Mouse (Mus musculus): ENCODE data around the gene Zfp90. TPM values are rescaled to one million over a fixed set of nuclear protein-coding genes. Genes with fewer than 3 reads are reported as not detected.

The Zfp90 gene
- 3.6 TPM for polyA plus RNA-seq (2014; fragmentation: Illumina TruSeq; extraction: RNeasy Lipid Tissue Mini Kit (QIAGEN cat#74804); ENCODE audit: low read depth, low replicate concordance)

DNA sequence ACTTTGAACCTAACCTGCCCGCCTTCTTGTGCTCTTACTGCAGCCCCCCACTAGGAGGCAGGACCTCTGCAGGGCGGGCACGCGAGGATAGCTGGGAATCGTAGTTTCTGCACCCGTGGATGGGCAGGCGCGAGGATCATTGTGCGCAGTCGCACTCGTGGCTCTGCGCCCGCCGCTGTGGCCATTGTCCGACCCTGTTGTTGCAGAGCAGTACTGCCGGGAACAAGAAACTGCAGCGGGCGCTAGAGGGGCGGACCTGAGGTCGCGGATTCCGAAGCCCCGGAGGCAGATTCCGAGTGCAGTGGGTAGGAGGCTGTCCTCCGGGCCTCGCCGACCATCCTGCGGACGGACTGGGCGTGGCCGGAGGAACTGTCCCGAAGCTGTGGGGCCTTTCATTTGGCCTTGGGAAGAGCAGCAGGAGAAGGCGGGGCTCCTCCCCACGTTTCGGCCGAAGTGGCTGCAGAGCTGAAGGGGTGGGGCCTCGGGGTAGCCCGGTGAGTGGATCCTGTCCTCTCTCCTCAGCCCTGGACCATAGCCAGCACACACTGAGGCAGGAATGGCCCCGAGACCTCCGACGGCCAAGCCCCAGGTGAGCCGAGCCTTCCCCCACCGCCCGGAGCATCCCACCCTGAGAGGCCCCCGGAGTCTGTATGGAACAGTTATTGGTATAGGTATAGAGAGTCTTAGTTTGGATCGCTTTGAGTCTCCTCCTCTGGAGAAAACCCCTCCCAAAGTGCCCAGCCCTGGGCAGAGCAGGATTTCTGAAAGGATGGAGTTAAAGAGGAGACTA lies at the start of gene Zfp90:
TSS of gene Zfp90 (plus strand) at position 146 of the 790 bp plus-strand sequence.

Other genes with a start within 250 kb of the Zfp90 start
- 5.2 TPM for gene Slc7a6, start 246.5 kb upstream of the Zfp90 start, polyA plus RNA-seq (2014; fragmentation: Illumina TruSeq; extraction: RNeasy Lipid Tissue Mini Kit (QIAGEN cat#74804); ENCODE audit: low read depth, low replicate concordance)
- 29.7 TPM for gene Slc7a6os, start 204.4 kb upstream of the Zfp90 start, polyA plus RNA-seq (2014; fragmentation: Illumina TruSeq; extraction: RNeasy Lipid Tissue Mini Kit (QIAGEN cat#74804); ENCODE audit: low read depth, low replicate concordance)
- gene Prmt7, start 204.4 kb upstream of the Zfp90 start, polyA plus RNA-seq (2014; fragmentation: Illumina TruSeq; extraction: RNeasy Lipid Tissue Mini Kit (QIAGEN cat#74804); ENCODE audit: low read depth, low replicate concordance) = 5.5 TPM
- gene Smpd3, start 77.3 kb upstream of the Zfp90 start, polyA plus RNA-seq (2014; fragmentation: Illumina TruSeq; extraction: RNeasy Lipid Tissue Mini Kit (QIAGEN cat#74804); ENCODE audit: low read depth, low replicate concordance) = not detected
- gene 6030452D12Rik, start 85.2 kb downstream of the Zfp90 start, polyA plus RNA-seq (2014; fragmentation: Illumina TruSeq; extraction: RNeasy Lipid Tissue Mini Kit (QIAGEN cat#74804); ENCODE audit: low read depth, low replicate concordance) = not detected
- gene Cdh3, start 95.6 kb downstream of the Zfp90 start, polyA plus RNA-seq (2014; fragmentation: Illumina TruSeq; extraction: RNeasy Lipid Tissue Mini Kit (QIAGEN cat#74804); ENCODE audit: low read depth, low replicate concordance) = 0.20 TPM
- not detected for gene Gm10073, start 158.1 kb downstream of the Zfp90 start, polyA plus RNA-seq (2014; fragmentation: Illumina TruSeq; extraction: RNeasy Lipid Tissue Mini Kit (QIAGEN cat#74804); ENCODE audit: low read depth, low replicate concordance)
- gene Cdh1, start 188.0 kb downstream of the Zfp90 start, polyA plus RNA-seq (2014; fragmentation: Illumina TruSeq; extraction: RNeasy Lipid Tissue Mini Kit (QIAGEN cat#74804); ENCODE audit: low read depth, low replicate concordance) = 109 TPM